Mouse (Mus musculus) spleen, adult 2 months (tissue): ENCODE measurements around the gene Zfp1. TPM values are rescaled to one million over a fixed set of nuclear protein-coding genes. Genes with fewer than 3 reads are reported as not detected.

Source experiments
- DNase-seq, 2 experiments: peaks; one replicate each; pipeline versions ENCODE4 v3.0.0 to v3.0.0-alpha.2; 2012 to 2021; ENCODE audit warnings: low spot score in 2 of 2, low read depth in 1 of 2
- H3K27ac ChIP-seq: fragments of 200-500 bp; 2 replicates; pipeline ENCODE4 v1.5.1; 2012; ENCODE audit warnings: low read length, inconsistent platforms; ENCODE audit not compliant: insufficient read depth
- H3K27me3 ChIP-seq: fragments of 200-500 bp; 2 replicates; pipeline ENCODE4 v1.6.1; 2012; ENCODE audit warnings: mild to moderate bottlenecking, moderate library complexity, low read length, inconsistent platforms; ENCODE audit not compliant: control insufficient read depth, insufficient read depth
- H3K36me3 ChIP-seq: fragments of 200-500 bp; 2 replicates; pipeline ENCODE4 v1.6.1; 2012; ENCODE audit warnings: mild to moderate bottlenecking, low read length, inconsistent platforms; ENCODE audit not compliant: control insufficient read depth, insufficient read depth
- H3K4me1 ChIP-seq: fragments of 200-500 bp; 2 replicates; pipeline ENCODE4 v1.6.1; 2011; ENCODE audit warnings: inconsistent platforms; ENCODE audit not compliant: control insufficient read depth, insufficient read depth, insufficient read length
- H3K4me3 ChIP-seq: fragments of 200-500 bp; 2 replicates; pipeline ENCODE4 v1.5.1; 2011; ENCODE audit warnings: mild to moderate bottlenecking, inconsistent platforms; ENCODE audit not compliant: insufficient read depth, insufficient read length; ENCODE audit errors: extremely low read depth
- CTCF ChIP-seq: fragments of 200-500 bp; IDR thresholded peaks from 2 replicates; pipeline ENCODE4 v1.5.1; 2011; ENCODE audit warnings: mild to moderate bottlenecking, inconsistent platforms; ENCODE audit not compliant: insufficient read depth, insufficient read length, insufficient replicate concordance; ENCODE audit errors: extremely low read depth
- POLR2A ChIP-seq: fragments of 200-500 bp; IDR thresholded peaks from 2 replicates; pipeline ENCODE4 v1.6.1; 2011; ENCODE audit warnings: low read depth, low read length, inconsistent platforms
- WGBS: fragments of 180-500 bp; shearing (Covaris S2); methylation state at CpG from one replicate; pipeline ENCODE4 v1.1.7; 2018; 5-methylcytosine and 5-hydroxymethylcytosine counted together
- polyA plus RNA-seq: library from polyadenylated mRNA; depleted of rRNA; stranded (reverse); fragments of >200 nt; gene quantifications from 2 replicates; pipeline ENCODE4 v1.2.3, GENCODE M21; 2012; rRNA removed

Zfp1 gene
- 4.9 and 5.2 TPM in 2 replicates for polyA plus RNA-seq

- WGBS, result under 1% methylated on average over 75 of the region's 75 CpGs
- H3K36me3 ChIP-seq, result no peaks in the 10 kb centered on the region
- peak within 1 kb of the TSS; percentile 99 for H3K27ac ChIP-seq
- H3K4me3 ChIP-seq, result peak within 1 kb of the TSS; percentile 90
- TF ChIP-seq CTCF, result no peak
- peak; percentile 45; the same call in 1 of the 2 replicates for TF ChIP-seq POLR2A
- no peaks in the 10 kb centered on the region for H3K27me3 ChIP-seq
- H3K4me1 ChIP-seq, result peaks cover 13% of the 10 kb centered on the region; the same call in 1 of the 2 replicates
- DNase-seq, result peak; percentile 87 to 88
These were observed at the start of gene Zfp1 for GRCm38 (mm10) chr8:111643264-111644141. Zfp1 (plus strand) TSS chr8:111643401.

- TF ChIP-seq POLR2A (no peak), CTCF (no peak)
- H3K27ac ChIP-seq, result peak overlapping the region; percentile 37
- no peak for DNase-seq
- H3K27me3 ChIP-seq, result no peaks in the 10 kb centered on the region
- H3K4me1 ChIP-seq, result peaks cover 32% of the 10 kb centered on the region
- no peaks in the 10 kb centered on the region for H3K36me3 ChIP-seq
- H3K4me3 ChIP-seq, result no peak overlapping the region
- WGBS, result 27% methylated on average over 3 of the region's 3 CpGs
These were observed 49.0 kb upstream of the Zfp1 start for GRCm38 (mm10) chr8:111594044-111594840.

- 47% methylated on average over 2 of the region's 2 CpGs for WGBS
These were observed 48.2 kb upstream of the Zfp1 start for GRCm38 (mm10) chr8:111594951-111595350.

GRCm38 (mm10) chr8:111595712-111596484, 47.3 kb upstream of the Zfp1 start:
- H3K36me3 ChIP-seq, result no peaks in the 10 kb centered on the region
- no peaks in the 10 kb centered on the region for H3K27me3 ChIP-seq
- H3K4me1 ChIP-seq, result peaks cover 32% of the 10 kb centered on the region
- H3K4me3 ChIP-seq, result no peak overlapping the region; the same call in 1 of the 2 replicates
- TF ChIP-seq POLR2A (no peak), CTCF (no peak)
- 6% methylated on average over 15 of the region's 15 CpGs for WGBS
- H3K27ac ChIP-seq, result peak overlapping the region; percentile 80
- DNase-seq, result peak; percentile 71 to 76

More at GRCm38 (mm10) chr8:111594951-111595350, 48.2 kb upstream of the Zfp1 start:
- peaks cover 32% of the 10 kb centered on the region for H3K4me1 ChIP-seq
- H3K36me3 ChIP-seq, result no peaks in the 10 kb centered on the region
- no peak for DNase-seq
- no peaks in the 10 kb centered on the region for H3K27me3 ChIP-seq
- no peak for TF ChIP-seq POLR2A
- TF ChIP-seq CTCF, result no peak
- H3K4me3 ChIP-seq, result no peak overlapping the region
- peak overlapping the region; percentile 80 for H3K27ac ChIP-seq

GRCm38 (mm10) chr8:111596485-111596821, 46.7 kb upstream of the Zfp1 start:
- H3K4me1 ChIP-seq, result peaks cover 29% of the 10 kb centered on the region
- H3K27ac ChIP-seq, result peak overlapping the region; percentile 6; the same call in 1 of the 2 replicates
- WGBS, result 32% methylated on average over 3 of the region's 3 CpGs
- H3K4me3 ChIP-seq, result no peak overlapping the region
- no peak for TF ChIP-seq POLR2A
- TF ChIP-seq CTCF, result no peak
- H3K27me3 ChIP-seq, result no peaks in the 10 kb centered on the region
- H3K36me3 ChIP-seq, result no peaks in the 10 kb centered on the region
- no peak for DNase-seq

GRCm38 (mm10) chr8:111597310-111597709, 45.9 kb upstream of the Zfp1 start:
- no peaks in the 10 kb centered on the region for H3K36me3 ChIP-seq
- DNase-seq, result no peak
- H3K4me3 ChIP-seq, result no peak overlapping the region
- H3K27me3 ChIP-seq, result no peaks in the 10 kb centered on the region
- TF ChIP-seq CTCF, result no peak
- TF ChIP-seq POLR2A, result no peak
- H3K27ac ChIP-seq, result no peak overlapping the region; the same call in 1 of the 2 replicates
- peaks cover 29% of the 10 kb centered on the region for H3K4me1 ChIP-seq
- 55% methylated on average over 1 of the region's 1 CpGs for WGBS
